Mouse (Mus musculus) stomach, embryonic 14.5 days (tissue): Measurements from ENCODE around the gene Tmc5. TPM values are rescaled to one million over a fixed set of nuclear protein-coding genes. Genes with fewer than 3 reads are reported as not detected.
A peak's percentile ranks its signal among the peaks of the same experiment; 100 is the strongest.

Experiments used
- ATAC-seq: fragments of 200-750 bp; cut with Nextera tagmentation; 2 replicates; pipeline ENCODE4 v1.8.0; 2017; ENCODE audit warnings: low read depth, moderate TSS enrichment; ENCODE audit not compliant: insufficient number of reproducible peaks, insufficient read depth, low FRiP score
- H3K27ac ChIP-seq: fragments of 300-500 bp; sonication (generic); 2 replicates; pipeline ENCODE4 v1.5.1; 2014; ENCODE audit warnings: mild to moderate bottlenecking, low read length, moderate library complexity, mixed read lengths
- H3K27me3 ChIP-seq: fragments of 300-500 bp; sonication (generic); 2 replicates; pipeline ENCODE4 v1.6.1; 2014; ENCODE audit warnings: low read length, control low read depth, mixed read lengths; ENCODE audit not compliant: control insufficient read depth, insufficient read depth
- H3K36me3 ChIP-seq: fragments of 300-500 bp; sonication (generic); 2 replicates; pipeline ENCODE4 v1.6.1; 2014; ENCODE audit warnings: mild to moderate bottlenecking, control low read depth, low read length, moderate library complexity, mixed read lengths; ENCODE audit not compliant: control insufficient read depth, insufficient read depth
- H3K4me1 ChIP-seq: fragments of 300-500 bp; sonication (generic); 2 replicates; pipeline ENCODE4 v1.6.1; 2014; ENCODE audit warnings: low read length, control low read depth, mixed read lengths; ENCODE audit not compliant: control insufficient read depth, insufficient read depth
- H3K4me2 ChIP-seq: fragments of 300-500 bp; sonication (generic); replicated peaks from 2 replicates; pipeline ENCODE4 v1.6.1; 2014; ENCODE audit warnings: low read depth, low read length, control low read depth
- H3K4me3 ChIP-seq: fragments of 300-500 bp; sonication (generic); 2 replicates; pipeline ENCODE4 v1.5.1; 2014; ENCODE audit warnings: low read depth, low read length, control low read depth
- H3K9ac ChIP-seq: fragments of 300-500 bp; sonication (generic); replicated peaks from 2 replicates; pipeline ENCODE4 v1.6.1; 2014; ENCODE audit warnings: low read depth, mild to moderate bottlenecking, control low read depth, low read length, moderate library complexity, mixed read lengths
- H3K9me3 ChIP-seq: fragments of 300-500 bp; sonication (generic); 2 replicates; pipeline ENCODE4 v1.6.1; 2016; ENCODE audit warnings: low read depth, low read length, control low read depth; ENCODE audit not compliant: control insufficient read depth
- whole genome bisulfite sequencing: fragments of 180-500 bp; shearing (Covaris S2); extraction: QIAGEN DNeasy Blood & Tissue Kit; methylation state at CpG from one replicate; pipeline ENCODE4 v1.1.7; 2014; 5-methylcytosine and 5-hydroxymethylcytosine counted together
- polyA plus RNA-seq: library from polyadenylated mRNA; unstranded; fragments of >200 nt; fragmentation: Nextera tagmentation; extraction: Ambion mirVana; gene quantifications from 2 replicates; pipeline ENCODE4 v1.2.1, GENCODE M21; 2014

Tmc5 gene
- 0.51 and 0.77 TPM in 2 replicates for polyA plus RNA-seq

DNA sequence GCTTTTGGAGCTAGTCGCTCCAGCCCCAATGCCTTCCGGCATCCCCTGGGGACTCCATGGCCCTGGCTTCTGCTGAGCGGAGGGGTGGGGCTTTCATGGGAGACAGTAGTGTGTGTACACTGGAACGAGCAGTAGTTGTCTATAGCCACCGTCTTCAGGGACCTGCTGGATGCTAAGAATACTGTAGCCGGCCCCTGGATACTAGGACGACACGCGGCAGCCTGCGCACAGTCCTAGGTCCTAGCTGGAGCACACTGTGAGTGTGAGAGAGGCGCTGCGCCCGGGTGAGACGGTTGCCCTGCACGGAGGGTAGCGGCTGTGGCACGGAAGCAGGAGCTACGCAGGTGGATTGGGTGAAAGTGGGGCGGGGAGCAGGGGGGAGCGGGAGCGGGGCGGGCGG is at the start of gene Tmc5:
Gene Tmc5, plus strand, starts transcription at position 97 of the 400 bp plus-strand sequence.
- Histone ChIP-seq H3K36me3 (no peaks in the 10 kb centered on the region), H3K4me1 (peaks cover 16% of the 10 kb centered on the region), H3K27me3 (peaks cover 9% of the 10 kb centered on the region; the same call in 1 of the 2 replicates), H3K4me3 (peak within 1 kb of the TSS; percentile 18), H3K4me2 (peak within 1 kb of the TSS; percentile 41), H3K27ac (no peak within 1 kb of the TSS), H3K9ac (no peak within 1 kb of the TSS), H3K9me3 (no peaks in the 10 kb centered on the region)
- 6% methylated on average over 23 of the region's 23 CpGs for WGBS
- ATAC-seq: peak; percentile 21; the same call in 1 of the 2 replicates

- no peaks in the 10 kb centered on the region for H3K4me1 ChIP-seq
- ATAC-seq: no peak
- whole genome bisulfite sequencing: 84% methylated on average over 10 of the region's 10 CpGs
- no peak overlapping the region for H3K4me2 ChIP-seq
- H3K27me3 ChIP-seq: no peaks in the 10 kb centered on the region
- no peak overlapping the region for H3K4me3 ChIP-seq
- no peaks in the 10 kb centered on the region for H3K9me3 ChIP-seq
- no peak overlapping the region for H3K27ac ChIP-seq
- H3K9ac ChIP-seq: no peak overlapping the region
- H3K36me3 ChIP-seq: 0 out of 2 replicates have a peak, but pooled peaks cover 3% of the 10 kb centered on the region
Measured at GRCm38 (mm10) chr7:118547451-118547850, 49.6 kb upstream of the Tmc5 start.

- H3K4me3 ChIP-seq: no peak overlapping the region
- H3K9me3 ChIP-seq: no peaks in the 10 kb centered on the region
- no peak for ATAC-seq
- 67% methylated on average over 4 of the region's 4 CpGs for WGBS
- H3K4me2 ChIP-seq: no peak overlapping the region
- H3K27ac ChIP-seq: no peak overlapping the region
- H3K27me3 ChIP-seq: no peaks in the 10 kb centered on the region
- H3K36me3 ChIP-seq: 0 out of 2 replicates have a peak, but pooled peaks cover 3% of the 10 kb centered on the region
- no peak overlapping the region for H3K9ac ChIP-seq
- no peaks in the 10 kb centered on the region for H3K4me1 ChIP-seq
Measured at GRCm38 (mm10) chr7:118553881-118554280, 43.2 kb upstream of the Tmc5 start.

GRCm38 (mm10) chr7:118554290-118554689 is 42.8 kb upstream of the Tmc5 start:
- Histone ChIP-seq H3K4me2 (no peak overlapping the region), H3K4me1 (no peaks in the 10 kb centered on the region), H3K9me3 (no peaks in the 10 kb centered on the region), H3K27me3 (no peaks in the 10 kb centered on the region), H3K36me3 (0 out of 2 replicates have a peak, but pooled peaks cover 3% of the 10 kb centered on the region), H3K4me3 (no peak overlapping the region), H3K9ac (no peak overlapping the region), H3K27ac (no peak overlapping the region)
- WGBS: 93% methylated on average over 2 of the region's 2 CpGs
- no peak for ATAC-seq

DNA sequence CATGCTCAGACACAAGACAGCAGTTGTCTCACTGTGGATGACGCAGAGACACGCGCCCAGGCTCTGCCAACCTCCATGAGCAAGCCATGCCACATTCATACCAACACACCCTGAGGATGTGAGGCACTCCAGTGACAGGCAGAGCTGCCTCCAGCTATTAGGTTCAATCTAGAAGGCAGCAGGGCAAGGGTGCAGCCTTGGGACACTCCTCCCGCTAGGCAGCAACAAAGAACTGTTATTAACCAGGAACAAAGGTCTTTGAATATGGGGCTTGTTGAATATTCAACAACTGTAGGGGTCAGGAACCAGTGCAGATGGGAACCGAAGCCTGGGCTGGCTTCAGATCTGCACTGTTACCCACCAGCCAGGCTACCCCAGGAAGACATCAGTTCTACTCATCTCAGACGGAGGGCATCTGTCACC is 28.0 kb upstream of the Tmc5 start:
- WGBS: 73% methylated on average over 6 of the region's 6 CpGs
- ATAC-seq: no peak

GRCm38 (mm10) chr7:118571350-118571749 is 25.7 kb upstream of the Tmc5 start:
- peaks cover 4% of the 10 kb centered on the region; the same call in 1 of the 2 replicates for H3K9me3 ChIP-seq
- no peaks in the 10 kb centered on the region for H3K4me1 ChIP-seq
- H3K9ac ChIP-seq: no peak overlapping the region
- H3K36me3 ChIP-seq: no peaks in the 10 kb centered on the region
- ATAC-seq: no peak
- no peaks in the 10 kb centered on the region for H3K27me3 ChIP-seq
- WGBS: 50% methylated on average over 5 of the region's 5 CpGs
- no peak overlapping the region for H3K4me3 ChIP-seq
- no peak overlapping the region for H3K27ac ChIP-seq
- H3K4me2 ChIP-seq: no peak overlapping the region

More for the DNA sequence above, 28.0 kb upstream of the Tmc5 start:
- no peak overlapping the region for H3K4me3 ChIP-seq
- H3K27me3 ChIP-seq: no peaks in the 10 kb centered on the region
- H3K27ac ChIP-seq: no peak overlapping the region
- 0 out of 2 replicates have a peak, but pooled peaks cover under 1% of the 10 kb centered on the region for H3K36me3 ChIP-seq
- no peak overlapping the region for H3K9ac ChIP-seq
- no peaks in the 10 kb centered on the region for H3K4me1 ChIP-seq
- peaks cover 4% of the 10 kb centered on the region; the same call in 1 of the 2 replicates for H3K9me3 ChIP-seq
- H3K4me2 ChIP-seq: no peak overlapping the region

DNA sequence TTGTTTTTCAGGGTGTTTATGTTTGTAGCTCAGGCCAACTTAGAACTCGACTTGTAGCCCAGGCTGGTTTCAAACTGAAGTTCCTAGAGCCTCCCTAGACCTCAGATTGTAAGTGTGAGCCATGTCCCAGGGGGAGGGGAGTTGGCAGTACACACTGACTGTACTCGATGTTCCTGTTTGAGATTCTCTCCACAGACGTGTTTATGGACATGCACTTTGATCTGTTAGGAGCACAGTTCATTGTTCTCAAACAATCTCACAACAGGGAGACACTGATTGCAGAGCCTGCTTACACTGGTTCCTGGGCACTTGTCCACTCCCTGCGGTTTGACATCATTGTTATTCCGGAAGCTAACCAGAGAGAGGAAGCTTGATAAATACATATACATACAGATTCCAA is 25.1 kb upstream of the Tmc5 start:
- 71% methylated on average over 5 of the region's 5 CpGs for WGBS
- H3K27me3 ChIP-seq: no peaks in the 10 kb centered on the region
- H3K4me2 ChIP-seq: no peak overlapping the region
- no peaks in the 10 kb centered on the region for H3K36me3 ChIP-seq
- no peak overlapping the region for H3K9ac ChIP-seq
- H3K27ac ChIP-seq: no peak overlapping the region
- peaks cover 4% of the 10 kb centered on the region; the same call in 1 of the 2 replicates for H3K9me3 ChIP-seq
- no peak overlapping the region for H3K4me3 ChIP-seq
- ATAC-seq: no peak
- no peaks in the 10 kb centered on the region for H3K4me1 ChIP-seq

DNA sequence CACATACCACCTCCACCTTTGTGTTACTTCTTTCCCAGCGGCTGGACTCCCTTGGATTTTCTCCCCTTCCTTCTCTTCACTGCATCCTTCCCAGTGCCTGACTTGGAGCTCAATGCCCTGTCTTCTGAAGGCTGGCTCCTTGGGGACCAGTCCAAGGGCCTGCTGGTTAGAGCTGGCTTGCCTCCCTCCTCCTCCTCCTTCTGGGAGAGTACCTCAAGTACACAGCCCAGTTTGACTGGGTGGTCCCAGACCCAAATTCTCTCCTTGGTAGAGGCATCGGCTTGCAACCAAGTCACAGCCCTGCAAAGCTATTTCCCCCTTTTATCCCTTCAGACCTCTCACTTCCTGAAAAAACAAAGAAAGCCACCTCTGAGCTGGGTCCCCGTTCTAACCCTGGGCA is 18.8 kb upstream of the Tmc5 start:
- no peak overlapping the region for H3K4me3 ChIP-seq
- H3K9me3 ChIP-seq: 0 out of 2 replicates have a peak, but pooled peaks cover 3% of the 10 kb centered on the region
- H3K27ac ChIP-seq: no peak overlapping the region
- no peaks in the 10 kb centered on the region for H3K4me1 ChIP-seq
- 68% methylated on average over 3 of the region's 3 CpGs for WGBS
- no peaks in the 10 kb centered on the region for H3K27me3 ChIP-seq
- no peak overlapping the region for H3K9ac ChIP-seq
- no peak for ATAC-seq
- H3K36me3 ChIP-seq: no peaks in the 10 kb centered on the region
- H3K4me2 ChIP-seq: no peak overlapping the region

GRCm38 (mm10) chr7:118579938-118580337 is 17.2 kb upstream of the Tmc5 start:
- no peak overlapping the region for H3K4me3 ChIP-seq
- H3K4me1 ChIP-seq: peaks cover 4% of the 10 kb centered on the region; the same call in 1 of the 2 replicates
- H3K9me3 ChIP-seq: 0 out of 2 replicates have a peak, but pooled peaks cover 3% of the 10 kb centered on the region
- H3K4me2 ChIP-seq: no peak overlapping the region
- no peaks in the 10 kb centered on the region for H3K27me3 ChIP-seq
- no peaks in the 10 kb centered on the region for H3K36me3 ChIP-seq
- 60% methylated on average over 2 of the region's 2 CpGs for WGBS
- H3K9ac ChIP-seq: no peak overlapping the region
- ATAC-seq: no peak
- H3K27ac ChIP-seq: no peak overlapping the region
